Mouse (Mus musculus): ENCODE data around the gene Arhgap40.

- TF ChIP-seq CTCF (IDR thresholded peaks at IDR 0.05; ENCODE audit: extremely low read depth, insufficient read length, insufficient replicate concordance, low read depth, low read length) (no peak), POLR2A (IDR thresholded peaks at IDR 0.05; ENCODE audit: low read depth, low read length) (no peak)
Measured at GRCm38 (mm10) chr2:158555812-158556211, 43.2 kb downstream of the Arhgap40 start.

All from small intestine, adult 2 months (tissue).